In genomic region chr1:84549367-84550064, GRCm38 (mm10) we compare ENCODE assay signal across 14 mouse cellular contexts.
A peak's percentile ranks its signal among the peaks of the same experiment; 100 is the strongest.
DNase-seq lines count a peak whose midpoint lies in the region; ATAC-seq lines count a peak whose summit lies in the region.
"Had no signal": no experiment of that assay in that cellular context is flagged by ENCODE, and none has a peak within 500 bp of the region (broad histone marks: within the 10 kb centered on the region; RNA-seq: fewer than 3 reads in every experiment).

No protein-coding gene starts in this region.

- H3K36me3 ChIP-seq in hindbrain, embryonic 13.5 days: no peaks in the 10 kb centered on the region
- H3K36me3 ChIP-seq in hindbrain, embryonic 10.5 days: no peaks in the 10 kb centered on the region
- no peaks in the 10 kb centered on the region for H3K36me3 ChIP-seq in forebrain, embryonic 11.5 days (ENCODE audit: control insufficient read depth, insufficient read depth, low read length)
- H3K36me3 ChIP-seq in limb, embryonic 12.5 days: no peaks in the 10 kb centered on the region
- H3K36me3 ChIP-seq: stomach, embryonic 15.5 days had no signal

- 0 out of 2 replicates have a peak, but pooled peaks cover 3% of the 10 kb centered on the region for H3K4me1 ChIP-seq in hindbrain, embryonic 13.5 days (replicated peaks)
- no peaks in the 10 kb centered on the region for H3K4me1 ChIP-seq in hindbrain, embryonic 10.5 days (replicated peaks)
- peaks cover 5% of the 10 kb centered on the region for H3K4me1 ChIP-seq in forebrain, embryonic 11.5 days (replicated peaks; ENCODE audit: control insufficient read depth, insufficient read depth, low read length)
- H3K4me1 ChIP-seq in limb, embryonic 12.5 days (replicated peaks): 0 out of 2 replicates have a peak, but pooled peaks cover 6% of the 10 kb centered on the region
- H3K4me1 ChIP-seq: stomach, embryonic 15.5 days had no signal

- H3K4me2 ChIP-seq in hindbrain, embryonic 13.5 days: no peak overlapping the region
- H3K4me2 ChIP-seq in forebrain, embryonic 11.5 days (ENCODE audit: low read depth, low read length, severe bottlenecking): no peak overlapping the region
- H3K4me2 ChIP-seq in limb, embryonic 12.5 days: no peak overlapping the region
- H3K4me2 ChIP-seq: stomach, embryonic 15.5 days had no signal

- peak; percentile 85 for ATAC-seq in hindbrain, embryonic 13.5 days (ENCODE audit: low FRiP score)
- ATAC-seq in forebrain, embryonic 11.5 days (replicated peaks; ENCODE audit: low FRiP score): peak; percentile 98
- peak; percentile 96 for ATAC-seq in limb, embryonic 12.5 days (ENCODE audit: insufficient number of reproducible peaks, insufficient read depth, low FRiP score, low TSS enrichment, low read depth)
- ATAC-seq: inflammation-experienced regulatory T-cells, adult 6 months had no signal

- no peak for DNase-seq in hindbrain, embryonic 10.5 days (ENCODE audit: low spot score)
- peak; percentile 13 for DNase-seq in Muller cell, postnatal 12 days (ENCODE audit: inconsistent ontology term)
- DNase-seq in forebrain, embryonic 11.5 days (ENCODE audit: low spot score): peak; percentile 59
- DNase-seq in right cerebral cortex, postnatal 14 days: no peak
- DNase-seq in cerebellum, adult 9-10 months: no peak
- no peak for DNase-seq in urinary bladder, postnatal 14 days (ENCODE audit: low spot score)
- DNase-seq: B cell, adult 2 months; cerebellum, postnatal 14 days; heart, adult 18-20 months had no signal

- no peaks in the 10 kb centered on the region for H3K27me3 ChIP-seq in hindbrain, embryonic 13.5 days
- H3K27me3 ChIP-seq in hindbrain, embryonic 10.5 days (ENCODE audit: insufficient read depth, poor library complexity, severe bottlenecking): no peaks in the 10 kb centered on the region
- no peaks in the 10 kb centered on the region for H3K27me3 ChIP-seq in forebrain, embryonic 11.5 days (ENCODE audit: control insufficient read depth, insufficient read depth, low read length)
- H3K27me3 ChIP-seq in limb, embryonic 12.5 days: peaks cover 16% of the 10 kb centered on the region; the same call in 1 of the 2 replicates
- H3K27me3 ChIP-seq: stomach, embryonic 15.5 days had no signal

- WGBS in hindbrain, embryonic 13.5 days: 21% methylated on average over 2 of the region's 2 CpGs
- WGBS in hindbrain, embryonic 10.5 days: 36% methylated on average over 2 of the region's 2 CpGs
- WGBS in forebrain, embryonic 11.5 days: 5% methylated on average over 2 of the region's 2 CpGs
- 4% methylated on average over 2 of the region's 2 CpGs for WGBS in limb, embryonic 12.5 days

- no peak overlapping the region for H3K4me3 ChIP-seq in hindbrain, embryonic 13.5 days
- H3K4me3 ChIP-seq in hindbrain, embryonic 10.5 days: no peak overlapping the region
- H3K4me3 ChIP-seq in forebrain, embryonic 11.5 days (ENCODE audit: low read depth, low read length): no peak overlapping the region
- no peak overlapping the region for H3K4me3 ChIP-seq in limb, embryonic 12.5 days (replicated peaks)
- H3K4me3 ChIP-seq: left cerebral cortex, adult 2 months; stomach, embryonic 15.5 days had no signal

- H3K9me3 ChIP-seq in hindbrain, embryonic 13.5 days: no peaks in the 10 kb centered on the region
- H3K9me3 ChIP-seq in hindbrain, embryonic 10.5 days: no peaks in the 10 kb centered on the region
- no peaks in the 10 kb centered on the region for H3K9me3 ChIP-seq in forebrain, embryonic 11.5 days (ENCODE audit: control insufficient read depth, low read length)
- H3K9me3 ChIP-seq in limb, embryonic 12.5 days: no peaks in the 10 kb centered on the region
- H3K9me3 ChIP-seq: stomach, embryonic 15.5 days had no signal

- H3K27ac ChIP-seq in hindbrain, embryonic 13.5 days: peak overlapping the region; percentile 67; the same call in 1 of the 2 replicates
- H3K27ac ChIP-seq in hindbrain, embryonic 10.5 days: no peak overlapping the region
- H3K27ac ChIP-seq in forebrain, embryonic 11.5 days (ENCODE audit: low read depth, low read length): 0 out of 2 replicates have a peak overlapping the region, but pooled peaks have one; percentile 12
- no peak overlapping the region for H3K27ac ChIP-seq in limb, embryonic 12.5 days
- H3K27ac ChIP-seq: left cerebral cortex, adult 2 months; stomach, embryonic 15.5 days had no signal

- H3K9ac ChIP-seq in hindbrain, embryonic 13.5 days: no peak overlapping the region
- no peak overlapping the region for H3K9ac ChIP-seq in forebrain, embryonic 11.5 days (ENCODE audit: low read length)
- H3K9ac ChIP-seq in limb, embryonic 12.5 days (replicated peaks): no peak overlapping the region
- H3K9ac ChIP-seq: stomach, embryonic 15.5 days had no signal

Comparison
In these comparisons a context has a peak if more than half of its experiments do, and no peak if none do; other contexts are left out.
1. H3K27ac ChIP-seq: peak in hindbrain, embryonic 13.5 days (single experiment) and forebrain, embryonic 11.5 days (single experiment); none in hindbrain, embryonic 10.5 days (single experiment) and limb, embryonic 12.5 days (single experiment).
2. DNase-seq: peak in Muller cell, postnatal 12 days (single experiment) and forebrain, embryonic 11.5 days (single experiment); none in hindbrain, embryonic 10.5 days (single experiment), right cerebral cortex, postnatal 14 days (single experiment), cerebellum, adult 9-10 months (single experiment) and urinary bladder, postnatal 14 days (single experiment).
3. Peak in every context shown above with its lines, with median percentiles within 50 percentile points of each other: ATAC-seq.